Mouse (Mus musculus): Measurements from ENCODE around the gene Otub2. TPM values are rescaled to one million over a fixed set of nuclear protein-coding genes. Genes with fewer than 3 reads are reported as not detected.

Otub2 gene
- total and polyA plus RNA-seq, 3 experiments = 8.4 to 126 (median 12.3) TPM

GRCm38 (mm10) chr12:103358951-103359801, 29.3 kb upstream of the Otub2 start:
- no peaks in the 10 kb centered on the region for H3K79me2 ChIP-seq (ENCODE audit: control insufficient read depth, insufficient read depth, low read length, poor library complexity)
- peaks cover 0 to 13% of the 10 kb centered on the region in 2 experiments for H3K27me3 ChIP-seq (ENCODE audit: control insufficient read depth in 1 of 2, insufficient read depth in 2 of 2, low read length in 2 of 2)
- no peak for DNase-seq (ENCODE audit: low read depth, low spot score)
- no peak for TF ChIP-seq NELFE (IDR thresholded peaks at IDR 0.05; ENCODE audit: low read depth, low read length)
- no peak for TF ChIP-seq MYB (IDR thresholded peaks at IDR 0.05; ENCODE audit: low read depth, low read length)
- no peak for TF ChIP-seq EP300 (IDR thresholded peaks at IDR 0.05; ENCODE audit: low read depth in 1 of 2, low read length in 2 of 2)
- TF ChIP-seq MAX (IDR thresholded peaks at IDR 0.05; ENCODE audit: low read length) = no peak
- no peak for TF ChIP-seq BHLHE40 (IDR thresholded peaks at IDR 0.05; ENCODE audit: borderline replicate concordance, low read depth, low read length)
- TF ChIP-seq POLR2A (IDR thresholded peaks at IDR 0.05; ENCODE audit: control insufficient read depth in 1 of 2, insufficient read depth in 1 of 2, low read depth in 1 of 2, low read length in 2 of 2, poor library complexity in 1 of 2) = no peak
- no peak for TF ChIP-seq HCFC1 (IDR thresholded peaks at IDR 0.05; ENCODE audit: low read depth, low read length)
- no peak for TF ChIP-seq ZMIZ1 (IDR thresholded peaks at IDR 0.05; ENCODE audit: low read depth, low read length)
- no peak for TF ChIP-seq JUND (IDR thresholded peaks at IDR 0.05; ENCODE audit: low read depth, low read length)
- TF ChIP-seq MAZ (IDR thresholded peaks at IDR 0.05; ENCODE audit: low read depth, low read length) = no peak
- no peaks in the 10 kb centered on the region; a peak in 1 of 4 replicates for H3K4me1 ChIP-seq (ENCODE audit: control insufficient read depth in 1 of 2, insufficient read depth in 2 of 2, low read length in 2 of 2)
- H3K36me3 ChIP-seq (ENCODE audit: control insufficient read depth in 1 of 2, insufficient read depth in 2 of 2, low read length in 2 of 2) = no peaks in the 10 kb centered on the region
- H3K9ac ChIP-seq (ENCODE audit: control insufficient read depth, low read depth, low read length, poor library complexity, severe bottlenecking) = no peak overlapping the region
- no peak overlapping the region for H3K27ac ChIP-seq (ENCODE audit: control insufficient read depth, low read depth, low read length)
- H3K4me3 ChIP-seq (ENCODE audit: control insufficient read depth in 1 of 2, insufficient read depth in 1 of 2, low read depth in 2 of 2, low read length in 2 of 2) = no peak overlapping the region
- H3K9me3 ChIP-seq (replicated peaks; ENCODE audit: insufficient read depth, low read length) = no peaks in the 10 kb centered on the region

GRCm38 (mm10) chr12:103360812-103361211, 27.7 kb upstream of the Otub2 start:
- Histone ChIP-seq H3K9ac (ENCODE audit: control insufficient read depth, low read depth, low read length, poor library complexity, severe bottlenecking) (no peak overlapping the region), H3K4me3 (ENCODE audit: control insufficient read depth in 1 of 2, insufficient read depth in 1 of 2, low read depth in 2 of 2, low read length in 2 of 2) (no peak overlapping the region), H3K4me1 (ENCODE audit: control insufficient read depth in 1 of 2, insufficient read depth in 2 of 2, low read length in 2 of 2) (no peaks in the 10 kb centered on the region; a peak in 1 of 4 replicates), H3K27me3 (ENCODE audit: control insufficient read depth in 1 of 2, insufficient read depth in 2 of 2, low read length in 2 of 2) (peaks cover 0 to 9% of the 10 kb centered on the region in 2 experiments), H3K36me3 (ENCODE audit: control insufficient read depth in 1 of 2, insufficient read depth in 2 of 2, low read length in 2 of 2) (no peaks in the 10 kb centered on the region), H3K9me3 (replicated peaks; ENCODE audit: insufficient read depth, low read length) (no peaks in the 10 kb centered on the region), H3K79me2 (ENCODE audit: control insufficient read depth, insufficient read depth, low read length, poor library complexity) (no peaks in the 10 kb centered on the region), H3K27ac (ENCODE audit: control insufficient read depth, low read depth, low read length) (no peak overlapping the region)
- TF ChIP-seq MAFK (IDR thresholded peaks at IDR 0.05; ENCODE audit: borderline replicate concordance, low read depth, low read length) (no peak), POLR2AphosphoS5 (IDR thresholded peaks at IDR 0.05; ENCODE audit: borderline replicate concordance, low read depth, low read length) (no peak), HCFC1 (IDR thresholded peaks at IDR 0.05; ENCODE audit: low read depth, low read length) (no peak), USF2 (IDR thresholded peaks at IDR 0.05; ENCODE audit: borderline replicate concordance in 1 of 2, insufficient read depth in 1 of 2, low read depth in 1 of 2, low read length in 2 of 2) (no peak), GATA1 (IDR thresholded peaks at IDR 0.05; ENCODE audit: low read depth, low read length) (no peak), NRF1 (IDR thresholded peaks at IDR 0.05; ENCODE audit: insufficient read depth, low read depth, low read length, poor library complexity, severe bottlenecking) (no peak), JUND (IDR thresholded peaks at IDR 0.05; ENCODE audit: low read depth, low read length) (no peak), MEF2A (IDR thresholded peaks at IDR 0.05; ENCODE audit: extremely low read depth, insufficient replicate concordance, low read depth, low read length, poor library complexity, severe bottlenecking) (no peak), CHD2 (IDR thresholded peaks at IDR 0.05; ENCODE audit: low read length) (no peak), MYC (IDR thresholded peaks at IDR 0.05; ENCODE audit: low read depth, low read length) (no peak)
- no peak for DNase-seq (ENCODE audit: low read depth, low spot score)

Measured in MEL (cell line).